Mouse (Mus musculus) liver, adult 2 months (tissue): Measurements from ENCODE around the gene 9130213A22Rik.

Experiments
- CTCF ChIP-seq: fragments of 200-500 bp; IDR thresholded peaks from 2 replicates; pipeline ENCODE4 v1.5.1; 2011; ENCODE audit warnings: low read depth, low read length, control low read depth
- POLR2A ChIP-seq: fragments of 200-500 bp; IDR thresholded peaks from 2 replicates; pipeline ENCODE4 v1.6.1; 2011; ENCODE audit warnings: low read length, control low read depth; ENCODE audit not compliant: insufficient read depth; ENCODE audit errors: extremely low read depth

GRCm38 (mm10) chr11:69155351-69155750, 33.0 kb upstream of the 9130213A22Rik start:
- no peak for TF ChIP-seq CTCF
- no peak for TF ChIP-seq POLR2A
